Mouse (Mus musculus) heart, embryonic 11.5 days (tissue): ENCODE measurements around the gene Gm8220. TPM values are rescaled to one million over a fixed set of nuclear protein-coding genes. Genes with fewer than 3 reads are reported as not detected.
"Not testable (repeated sequence)": the region's sequence is repeated elsewhere in the genome, so short reads cannot be mapped to it uniquely, and the experiment has no call there.

ENCODE experiments used
- ATAC-seq: fragments of 200-750 bp; cut with Nextera tagmentation; replicated peaks from 2 replicates; pipeline ENCODE4 v1.8.0; 2017; ENCODE audit warnings: moderate library complexity; ENCODE audit not compliant: insufficient number of reproducible peaks, low FRiP score, low TSS enrichment
- H3K27ac ChIP-seq: fragments of 300-500 bp; sonication (generic); 2 replicates; pipeline ENCODE4 v1.5.1; 2014; ENCODE audit warnings: mild to moderate bottlenecking, low read depth, low read length
- H3K27me3 ChIP-seq: fragments of 300-500 bp; sonication (generic); 2 replicates; pipeline ENCODE4 v1.6.1; 2014; ENCODE audit warnings: mild to moderate bottlenecking, low read length, mixed read lengths; ENCODE audit not compliant: control insufficient read depth, insufficient read depth
- H3K36me3 ChIP-seq: fragments of 300-500 bp; sonication (generic); 2 replicates; pipeline ENCODE4 v1.6.1; 2014; ENCODE audit warnings: mild to moderate bottlenecking, low read length, moderate library complexity, mixed read lengths; ENCODE audit not compliant: control insufficient read depth, insufficient read depth
- H3K4me1 ChIP-seq: fragments of 300-500 bp; sonication (generic); 2 replicates; pipeline ENCODE4 v1.6.1; 2014; ENCODE audit warnings: low read length; ENCODE audit not compliant: control insufficient read depth, insufficient read depth
- H3K4me2 ChIP-seq: fragments of 300-500 bp; sonication (generic); 2 replicates; pipeline ENCODE4 v1.6.1; 2014; ENCODE audit warnings: mild to moderate bottlenecking, moderate library complexity
- H3K4me3 ChIP-seq: fragments of 300-500 bp; sonication (generic); 2 replicates; pipeline ENCODE4 v1.5.1; 2014; ENCODE audit warnings: low read depth, low read length
- H3K9ac ChIP-seq: fragments of 300-500 bp; sonication (generic); 2 replicates; pipeline ENCODE4 v1.6.1; 2014; ENCODE audit warnings: mild to moderate bottlenecking, low read depth, low read length, moderate library complexity
- H3K9me3 ChIP-seq: fragments of 300-500 bp; sonication (generic); replicated peaks from 2 replicates; pipeline ENCODE4 v1.6.1; 2016; ENCODE audit warnings: low read length; ENCODE audit not compliant: control insufficient read depth
- WGBS: fragments of 180-500 bp; shearing (Covaris S2); extraction: QIAGEN DNeasy Blood & Tissue Kit; methylation state at CpG from one replicate; pipeline ENCODE4 v1.1.7; 2014; ENCODE audit not compliant: insufficient replicate concordance; 5-methylcytosine and 5-hydroxymethylcytosine counted together
- polyA plus RNA-seq: library from polyadenylated mRNA; unstranded; fragments of >200 nt; fragmentation: Nextera tagmentation; extraction: Ambion mirVana; gene quantifications from 2 replicates; pipeline ENCODE4 v1.2.1, GENCODE M21; 2014

The Gm8220 gene
- not detected in 2 replicates for polyA plus RNA-seq

- 83% methylated on average over 2 of the region's 2 CpGs for WGBS
- not testable (repeated sequence) for H3K9ac ChIP-seq, H3K4me2 ChIP-seq, H3K27ac ChIP-seq, H3K9me3 ChIP-seq, H3K4me1 ChIP-seq, H3K36me3 ChIP-seq, H3K4me3 ChIP-seq, H3K27me3 ChIP-seq, ATAC-seq
Observed at GRCm38 (mm10) chr14:44285280-44285679, at the start of gene Gm8220. Gene Gm8220, plus strand, starts transcription at chr14:44285580.

- H3K36me3 ChIP-seq: no peaks in the 10 kb centered on the region
- no peak overlapping the region for H3K9ac ChIP-seq
- no peaks in the 10 kb centered on the region for H3K4me1 ChIP-seq
- H3K9me3 ChIP-seq: no peaks in the 10 kb centered on the region
- 85% methylated on average over 16 of the region's 16 CpGs for WGBS
- no peaks in the 10 kb centered on the region for H3K27me3 ChIP-seq
- ATAC-seq: no peak
- H3K27ac ChIP-seq: no peak overlapping the region
- H3K4me3 ChIP-seq: no peak overlapping the region
- H3K4me2 ChIP-seq: no peak overlapping the region
Observed at GRCm38 (mm10) chr14:44248039-44248438, 37.3 kb upstream of the Gm8220 start.

GRCm38 (mm10) chr14:44312049-44312448 is 26.7 kb downstream of the Gm8220 start:
- not testable (repeated sequence) for H3K27me3 ChIP-seq, H3K4me3 ChIP-seq, H3K4me1 ChIP-seq, H3K27ac ChIP-seq, H3K4me2 ChIP-seq, H3K9ac ChIP-seq, H3K9me3 ChIP-seq, H3K36me3 ChIP-seq, ATAC-seq
- 74% methylated on average over 4 of the region's 4 CpGs for WGBS

- not testable (repeated sequence) for H3K27ac ChIP-seq, H3K9ac ChIP-seq, ATAC-seq, H3K9me3 ChIP-seq, H3K27me3 ChIP-seq, H3K4me2 ChIP-seq, H3K36me3 ChIP-seq, H3K4me3 ChIP-seq, H3K4me1 ChIP-seq
- no CpG with 5 or more reads among the region's 2 CpGs for WGBS
Observed at GRCm38 (mm10) chr14:44338484-44338883, 53.1 kb downstream of the Gm8220 start, which contains the start of gene Gm5930. Gene Gm5930, minus strand, starts transcription at chr14:44338584.

Other genes starting within 250 kb of the Gm8220 start
- not detected in 2 replicates for gene Ear2, start 182.9 kb upstream of the Gm8220 start, polyA plus RNA-seq
- gene Gm3327, start 161.7 kb upstream of the Gm8220 start, polyA plus RNA-seq: not detected in 2 replicates
- gene Gm8212, start 87.9 kb upstream of the Gm8220 start, polyA plus RNA-seq: not detected in 2 replicates
- not detected in 2 replicates for gene 4930503E14Rik, start 72.3 kb upstream of the Gm8220 start, polyA plus RNA-seq
- gene Gm5930, start 53.0 kb downstream of the Gm8220 start, polyA plus RNA-seq: not detected in 2 replicates
- not detected in 2 replicates for gene Gm8229, start 79.8 kb downstream of the Gm8220 start, polyA plus RNA-seq
- gene Gm3371, start 125.1 kb downstream of the Gm8220 start, polyA plus RNA-seq: not detected in 2 replicates
- gene Gm8232, start 148.1 kb downstream of the Gm8220 start, polyA plus RNA-seq: not detected in 2 replicates
- not detected in 2 replicates for gene BC061237, start 206.9 kb downstream of the Gm8220 start, polyA plus RNA-seq
- gene Gm17093, start 232.7 kb downstream of the Gm8220 start, polyA plus RNA-seq: not detected in 2 replicates